Mouse (Mus musculus) effector memory CD4-positive, alpha-beta T cell, adult 5 months (primary cell): ENCODE measurements around the gene Ncor2. TPM values are rescaled to one million over a fixed set of nuclear protein-coding genes. Genes with fewer than 3 reads are reported as not detected.

Experiments used
- polyA plus RNA-seq: library from polyadenylated mRNA; unstranded; fragments of 100-300 nt; shearing (Covaris generic); gene quantifications from one replicate; pipeline ENCODE4 v1.2.1, GENCODE M21; 2017

Gene Ncor2
- polyA plus RNA-seq, result 22.5 TPM

DNA sequence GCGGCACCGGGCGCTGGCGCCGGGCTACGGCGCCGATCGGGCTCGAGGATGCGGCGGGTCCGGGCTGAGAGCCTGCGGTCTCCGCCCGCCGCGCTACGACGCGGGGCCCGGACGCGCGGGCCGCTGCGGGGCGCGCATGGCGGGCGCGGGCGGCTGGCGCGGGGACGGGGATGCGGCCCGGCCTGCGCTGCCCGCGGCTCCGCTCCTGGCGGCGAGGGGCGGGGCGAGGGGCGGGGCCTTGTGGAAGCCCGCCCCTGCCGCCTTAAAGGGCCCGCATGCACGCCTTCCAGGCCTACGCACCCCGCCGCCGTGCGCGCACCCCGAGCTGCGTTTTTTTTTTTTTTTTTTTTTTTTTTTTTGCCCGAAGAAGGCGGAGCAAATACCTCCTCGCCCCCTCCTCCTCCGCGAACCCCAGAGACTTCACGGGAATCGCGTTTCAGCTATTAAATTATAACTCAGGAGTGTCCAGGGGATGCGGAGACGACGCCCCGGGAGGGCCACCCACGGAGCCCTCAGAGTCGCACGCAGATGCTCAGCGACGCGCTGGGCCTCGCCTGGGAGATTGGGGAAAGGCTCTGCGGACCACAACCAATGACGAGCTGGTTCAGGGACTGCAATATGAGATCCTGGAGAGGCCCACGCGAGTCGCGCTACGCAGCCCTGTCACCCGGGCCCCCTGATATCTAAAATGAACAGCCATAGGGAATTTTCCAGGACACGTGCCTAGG lies at the start of gene Ncor2:
Gene Ncor2, minus strand, starts transcription at position 213 of the 728 bp plus-strand sequence.

GRCm38 (mm10) chr5:125002969-125003872 lies 175.8 kb downstream of the Ncor2 start, which contains the start of gene Rflna:
Gene Rflna (plus strand): TSS chr5:125003221.

Other genes starting within 250 kb of the Ncor2 start
- gene Rflna, start 176.0 kb downstream of the Ncor2 start, polyA plus RNA-seq, result 0.41 TPM
- gene Scarb1, start 161.9 kb upstream of the Ncor2 start, polyA plus RNA-seq, result 10.8 TPM
- 15.1 TPM for gene Gm10382, start 210.1 kb upstream of the Ncor2 start, polyA plus RNA-seq
- gene Ubc, start 211.0 kb upstream of the Ncor2 start, polyA plus RNA-seq, result 4,411 TPM